Mouse (Mus musculus) E14TG2a.4 (cell line): ENCODE measurements around the gene Trim65.

Source experiments
- CTCF ChIP-seq: conservative IDR thresholded peaks from 2 replicates; pipeline ENCODE4 v1.5.1; 2014; ENCODE audit warnings: low read length
- NANOG ChIP-seq: IDR thresholded peaks from 2 replicates; pipeline ENCODE4 v1.6.1; 2014; ENCODE audit warnings: borderline replicate concordance, low read length, mixed read lengths
- POU5F1 ChIP-seq: IDR thresholded peaks from 2 replicates; pipeline ENCODE4 v1.6.1; 2014; ENCODE audit warnings: low read length, borderline replicate concordance

GRCm38 (mm10) chr11:116127156-116127980 lies 3.6 kb downstream of the Trim65 start, which contains the start of gene Trim47:
- TF ChIP-seq CTCF: no peak
- TF ChIP-seq POU5F1: no peak
- TF ChIP-seq NANOG: no peak
